Mouse (Mus musculus): ENCODE data around the gene Prkar1b.

Prkar1b gene

DNA sequence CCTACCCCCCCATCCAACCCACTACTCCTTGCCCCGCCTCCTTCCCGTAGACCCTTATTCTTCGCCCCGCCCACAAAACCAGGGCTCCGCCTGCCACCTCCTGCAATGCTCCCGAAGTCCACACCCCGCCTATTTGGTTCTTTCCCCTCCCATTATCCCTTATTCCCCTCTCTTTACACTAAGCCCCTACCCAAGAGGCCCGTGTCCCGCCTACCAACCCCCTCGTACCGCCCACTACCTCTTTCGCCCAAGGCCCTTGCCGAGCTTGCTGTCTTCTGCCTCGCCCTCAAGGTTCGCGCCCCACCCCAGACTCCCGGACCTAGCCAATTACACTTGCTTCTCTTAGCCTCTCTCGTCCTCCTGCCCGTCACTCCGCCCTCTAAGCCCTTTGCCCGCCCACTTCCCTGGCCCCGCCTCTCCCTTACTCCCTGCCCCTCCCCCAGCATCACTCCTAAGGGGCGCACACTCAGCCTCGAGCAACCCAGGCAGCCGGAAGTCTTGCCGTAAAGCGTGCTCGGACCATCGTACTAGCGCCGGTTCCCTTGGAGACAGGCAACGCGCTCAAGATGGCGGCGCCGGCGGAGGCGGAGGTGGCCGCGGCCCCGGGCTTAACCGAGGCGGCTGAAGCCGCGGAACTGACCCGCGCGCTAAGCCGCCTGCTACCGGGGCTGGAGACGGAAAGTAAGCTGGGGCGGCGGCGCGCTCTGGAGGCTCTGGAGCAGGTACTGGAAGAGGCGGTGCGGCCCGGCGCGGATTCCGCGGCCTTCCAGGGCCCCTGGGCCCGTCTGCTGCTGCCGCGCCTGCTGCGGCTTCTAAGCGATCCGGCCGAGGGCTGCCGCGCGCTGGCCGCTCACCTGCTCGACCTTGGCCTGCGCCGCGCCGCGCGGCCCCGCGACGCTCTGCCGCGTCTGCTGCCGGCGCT lies at the start of gene Prkar1b, which contains the start of gene Dnaaf5:
Gene Prkar1b, minus strand, starts transcription at position 321 of the 922 bp plus-strand sequence.
Gene Dnaaf5, plus strand, starts transcription at position 543 of the 922 bp plus-strand sequence.
- peak; percentile 97 for DNase-seq

DNA sequence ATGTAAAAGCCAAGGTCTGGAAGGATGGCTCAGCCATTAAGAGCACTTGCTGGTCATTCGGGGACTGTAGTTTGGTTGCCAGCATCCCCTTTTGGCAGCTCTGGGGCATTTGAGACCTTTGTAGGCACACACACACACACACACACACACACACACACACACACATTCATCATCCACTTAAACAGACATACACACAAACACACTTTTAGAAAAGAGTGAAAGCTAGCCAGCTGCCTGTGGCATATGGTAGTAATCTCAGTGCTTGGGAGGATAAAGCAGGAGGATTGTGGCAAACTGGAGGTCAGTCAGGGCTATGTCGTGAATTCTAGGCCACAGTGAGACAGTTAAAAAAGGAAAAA lies 49.8 kb upstream of the Prkar1b start:
- DNase-seq: no peak

GRCm38 (mm10) chr5:139198779-139199178 lies 49.0 kb upstream of the Prkar1b start:
- DNase-seq: no peak

GRCm38 (mm10) chr5:139190958-139191357 lies 41.2 kb upstream of the Prkar1b start:
- DNase-seq: no peak

- DNase-seq: no peak
These were observed 39.9 kb upstream of the Prkar1b start for GRCm38 (mm10) chr5:139189726-139190125.

- DNase-seq: no peak
These were observed 35.1 kb upstream of the Prkar1b start for GRCm38 (mm10) chr5:139184897-139185296.

DNA sequence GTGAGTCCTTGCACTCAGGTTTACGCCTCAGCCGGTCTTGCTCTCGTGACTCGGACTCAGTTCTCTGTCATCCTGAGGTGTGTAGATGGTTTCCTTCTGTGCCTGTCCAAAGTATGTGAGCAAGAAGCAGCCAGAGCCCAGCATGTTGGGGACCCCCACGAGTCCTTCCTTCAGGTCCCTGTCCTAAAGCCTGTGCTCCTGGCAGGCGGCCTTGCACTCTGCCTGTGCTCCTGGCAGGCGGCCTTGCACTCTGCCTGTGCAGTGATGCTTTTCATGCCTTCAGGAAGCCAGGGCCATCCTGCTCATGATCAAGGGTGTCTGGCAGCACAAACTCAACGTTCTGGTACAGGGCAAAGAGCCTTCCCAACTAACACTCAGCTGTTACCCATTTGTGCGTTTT lies 33.8 kb upstream of the Prkar1b start:
- peak; percentile 41 for DNase-seq

GRCm38 (mm10) chr5:139183131-139183530 lies 33.3 kb upstream of the Prkar1b start:
- no peak for DNase-seq

- DNase-seq: peak; percentile 69
These were observed 29.3 kb upstream of the Prkar1b start for GRCm38 (mm10) chr5:139178895-139179631.

DNA sequence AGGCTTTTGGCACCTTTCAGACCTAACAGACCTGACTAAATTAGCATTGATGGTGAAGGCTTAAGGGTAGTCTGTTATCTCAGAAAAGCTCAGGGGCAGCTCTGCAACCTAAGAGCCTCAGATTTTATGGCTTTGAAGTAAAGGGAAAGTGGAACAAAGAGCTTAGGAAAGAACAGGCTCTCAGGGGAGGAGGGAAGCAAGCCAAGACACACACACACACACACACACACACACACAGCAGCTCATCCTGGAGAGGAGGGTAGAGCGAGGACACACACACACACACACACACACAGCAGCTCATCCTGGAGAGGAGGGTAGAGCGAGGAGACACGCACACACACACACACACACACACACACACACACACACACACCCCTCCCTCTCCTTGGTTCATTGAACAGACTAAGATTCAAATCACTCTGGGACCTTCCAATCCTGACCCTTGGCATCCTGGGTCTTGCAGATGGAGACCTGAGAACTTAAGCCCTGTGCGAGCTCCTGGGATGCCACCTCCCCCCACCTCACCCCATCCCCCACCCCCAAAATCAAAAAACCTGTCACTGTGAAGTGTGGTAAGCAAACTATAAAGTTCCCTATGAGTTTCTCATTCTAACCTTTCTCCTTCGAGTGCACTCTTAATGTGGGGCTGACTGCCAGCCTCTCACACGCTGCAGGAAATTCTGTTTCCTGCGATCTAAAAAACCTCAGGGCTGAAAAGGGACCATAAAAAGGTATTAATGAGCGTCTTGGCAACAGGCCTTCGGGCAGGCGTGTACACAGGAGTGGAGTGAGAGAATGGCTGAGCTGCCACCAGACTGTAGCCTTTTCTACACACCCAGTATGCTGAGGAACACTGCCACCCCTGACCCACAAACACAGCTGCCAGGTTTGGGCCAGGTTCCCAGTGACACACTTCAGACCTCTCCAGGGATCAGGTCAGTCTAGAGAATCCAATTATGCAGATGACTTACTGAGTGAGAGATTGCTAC lies 25.1 kb upstream of the Prkar1b start:
- peak; percentile 39 for DNase-seq

- DNase-seq: no peak
These were observed 24.3 kb upstream of the Prkar1b start for GRCm38 (mm10) chr5:139174141-139174540.

- DNase-seq: no peak
These were observed 22.1 kb upstream of the Prkar1b start for GRCm38 (mm10) chr5:139171929-139172328.

DNA sequence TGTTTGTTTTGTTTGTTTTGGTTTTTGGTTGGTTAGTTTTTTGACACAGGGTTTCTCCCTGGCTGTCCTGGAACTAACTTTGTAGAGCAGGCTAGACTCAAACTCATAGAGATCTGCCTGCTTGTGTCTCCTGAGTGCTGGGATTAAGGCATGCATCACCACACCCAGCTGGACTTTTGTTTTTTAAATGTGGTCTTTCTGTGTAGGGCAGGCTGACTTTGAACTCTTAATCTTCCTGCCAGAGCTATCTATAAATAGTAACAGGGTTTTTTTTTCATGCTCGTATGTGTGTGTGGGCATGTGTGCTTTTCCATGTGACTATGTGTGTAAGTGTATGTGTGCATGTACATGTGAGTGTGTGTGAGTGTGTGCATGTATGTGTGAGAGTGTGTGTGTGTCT lies 17.7 kb upstream of the Prkar1b start:
- no peak for DNase-seq

- DNase-seq: no peak
These were observed 17.1 kb upstream of the Prkar1b start for GRCm38 (mm10) chr5:139166781-139167361.

DNA sequence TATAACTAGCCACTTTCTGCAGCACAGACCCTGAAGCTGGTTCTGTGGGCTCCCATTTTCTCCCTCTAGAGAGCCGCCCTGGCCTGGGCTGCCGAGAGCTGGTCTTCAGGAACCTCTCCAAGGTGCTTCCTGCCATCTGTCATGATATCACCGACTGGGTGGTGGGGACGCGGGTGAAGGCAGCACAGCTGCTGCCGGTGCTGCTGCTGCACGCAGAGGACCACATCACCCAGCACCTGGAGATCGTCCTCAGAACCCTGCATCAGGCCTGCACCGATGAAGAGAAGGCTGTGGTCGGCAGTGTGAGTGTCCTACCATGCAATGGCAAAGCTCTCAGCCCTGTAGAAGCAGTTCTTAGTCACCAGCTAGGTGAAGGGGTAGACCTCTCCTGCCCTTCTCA lies 11.8 kb upstream of the Prkar1b start:
- no peak for DNase-seq

- DNase-seq: no peak
These were observed 11.1 kb upstream of the Prkar1b start for GRCm38 (mm10) chr5:139160899-139161298.

DNA sequence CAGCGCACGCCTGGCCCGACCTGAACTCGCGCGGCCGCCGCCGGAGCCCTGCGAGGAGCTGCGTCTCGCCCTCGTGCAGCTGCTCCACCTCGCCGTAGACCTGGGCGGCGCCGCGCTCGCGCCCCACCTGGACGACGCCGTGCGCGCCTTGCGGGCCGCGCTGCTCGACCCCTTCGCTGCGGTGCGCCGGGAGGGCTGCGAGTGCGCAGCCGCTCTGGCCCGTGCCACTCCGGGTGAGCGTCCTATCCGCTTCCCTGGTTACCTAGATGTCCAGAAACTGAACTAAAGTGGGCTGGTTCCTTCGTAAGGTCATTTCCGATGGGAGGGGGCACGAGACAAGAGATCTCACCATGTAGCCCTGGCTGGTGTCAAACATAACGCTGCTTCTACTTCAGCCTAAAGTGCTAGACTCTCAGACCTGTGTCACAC lies 816 bp upstream of the Prkar1b start:
- DNase-seq: peak; percentile 60

DNA sequence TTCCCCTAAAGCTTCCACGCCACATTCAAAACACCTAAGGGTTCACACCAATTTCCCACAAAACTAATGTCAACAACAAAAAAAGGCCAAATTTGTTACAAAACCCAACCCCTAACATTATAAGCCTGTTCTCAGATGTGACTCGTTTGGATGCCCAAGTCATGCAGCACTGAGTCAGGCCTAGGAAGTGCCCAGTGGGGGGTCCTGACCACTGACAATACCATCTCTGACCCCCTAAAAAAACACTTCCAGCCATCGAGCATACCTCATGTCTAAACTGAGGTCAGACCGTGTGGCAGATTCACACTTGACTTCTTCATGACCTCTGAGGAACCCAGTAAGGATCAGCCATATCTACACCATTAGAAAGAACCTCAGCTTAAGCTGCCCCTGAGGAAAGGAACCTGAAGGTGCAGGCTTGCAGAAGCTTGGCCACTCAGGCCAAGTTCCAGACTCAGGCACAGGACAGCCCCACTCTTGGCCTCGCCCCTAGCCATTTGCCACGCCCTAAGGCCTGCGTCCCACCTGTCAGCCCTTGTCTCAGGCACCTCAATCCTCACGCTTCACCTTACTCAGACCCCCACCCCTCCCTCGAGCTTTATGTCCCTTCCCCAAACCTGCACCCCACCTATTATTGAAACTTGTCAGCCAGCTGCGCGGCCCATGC lies 662 bp downstream of the Prkar1b start:
- DNase-seq: peak; percentile 80

DNA sequence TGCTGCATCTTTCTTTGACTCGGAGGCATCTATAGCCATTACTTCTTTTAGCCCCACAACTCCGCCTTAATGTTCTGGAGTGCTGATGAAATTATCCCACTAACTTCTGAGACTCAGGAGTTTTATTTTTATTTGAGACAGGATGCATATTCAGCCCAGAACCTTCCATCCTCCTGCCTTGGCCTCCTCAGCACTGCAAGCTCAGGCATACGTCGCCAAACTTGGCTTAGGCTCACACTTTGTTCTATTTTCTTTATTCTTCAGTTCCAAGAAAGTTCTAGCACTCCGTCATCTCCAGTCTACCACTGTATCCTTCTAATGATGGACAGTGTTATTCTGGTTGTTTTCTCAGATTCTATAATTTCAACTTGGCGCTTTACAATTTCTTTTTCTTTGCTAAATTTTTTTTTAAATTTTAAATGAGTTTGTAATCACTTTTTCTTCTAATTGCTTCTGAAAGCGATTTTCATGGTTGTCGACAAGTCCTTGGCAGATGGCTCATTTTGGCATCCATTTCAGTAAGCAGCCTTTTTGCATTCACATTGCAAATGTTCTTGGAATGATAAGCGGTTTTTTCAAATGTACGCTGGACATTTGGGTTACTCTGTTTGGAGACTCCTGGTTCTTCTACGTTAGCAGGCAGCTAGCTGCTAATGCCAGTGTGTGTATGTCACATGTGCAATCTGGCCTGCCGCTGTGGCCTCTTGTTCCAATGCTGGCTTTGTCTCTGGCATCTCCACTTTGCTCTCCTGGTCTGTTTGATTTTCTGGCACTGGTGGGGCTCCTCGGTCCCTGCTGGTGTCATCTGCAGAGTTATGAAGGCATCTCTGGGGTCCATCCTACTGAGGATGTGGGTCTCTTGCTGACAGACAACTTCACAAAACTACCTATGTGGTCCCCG lies 2.4 kb downstream of the Prkar1b start:
- DNase-seq: peak; percentile 65

- DNase-seq: peak; percentile 67
These were observed 3.2 kb downstream of the Prkar1b start for GRCm38 (mm10) chr5:139146476-139147075.

Data from cerebellum, adult 11-12 months (tissue).